Mouse (Mus musculus) lung, postnatal 10 days (tissue): ENCODE data around the gene Ttc3.

Source experiments
- DNase-seq: peaks from one replicate; pipeline ENCODE4 v3.0.0; 2021

The Ttc3 gene

GRCm38 (mm10) chr16:94360578-94361350 is 9.7 kb upstream of the Ttc3 start:
- DNase-seq = no peak

GRCm38 (mm10) chr16:94362174-94362873 is 8.1 kb upstream of the Ttc3 start:
- peak; percentile 59 for DNase-seq

GRCm38 (mm10) chr16:94363814-94364213 is 6.6 kb upstream of the Ttc3 start:
- no peak for DNase-seq

GRCm38 (mm10) chr16:94365435-94365834 is 5.0 kb upstream of the Ttc3 start:
- DNase-seq = no peak

- DNase-seq = no peak
Measured at GRCm38 (mm10) chr16:94369596-94370172, 734 bp upstream of the Ttc3 start.

GRCm38 (mm10) chr16:94370915-94371300 is 490 bp downstream of the Ttc3 start:
- DNase-seq = peak; percentile 84

- DNase-seq = peak; percentile 60
Measured at GRCm38 (mm10) chr16:94371301-94371931, 998 bp downstream of the Ttc3 start, which contains the start of gene Pigp. Gene Pigp (minus strand): TSS chr16:94371842.

GRCm38 (mm10) chr16:94379386-94379785 is 9.0 kb downstream of the Ttc3 start:
- DNase-seq = no peak

GRCm38 (mm10) chr16:94383277-94383676 is 12.9 kb downstream of the Ttc3 start:
- DNase-seq = no peak

GRCm38 (mm10) chr16:94387690-94388089 is 17.3 kb downstream of the Ttc3 start:
- no peak for DNase-seq

- no peak for DNase-seq
Measured at GRCm38 (mm10) chr16:94392299-94392698, 21.9 kb downstream of the Ttc3 start.

GRCm38 (mm10) chr16:94395051-94395450 is 24.6 kb downstream of the Ttc3 start:
- no peak for DNase-seq

GRCm38 (mm10) chr16:94396641-94397040 is 26.2 kb downstream of the Ttc3 start:
- no peak for DNase-seq

GRCm38 (mm10) chr16:94399141-94399540 is 28.7 kb downstream of the Ttc3 start:
- DNase-seq = no peak

GRCm38 (mm10) chr16:94401636-94402035 is 31.2 kb downstream of the Ttc3 start:
- DNase-seq = no peak

GRCm38 (mm10) chr16:94402185-94402584 is 31.8 kb downstream of the Ttc3 start:
- peak; percentile 22 for DNase-seq

- DNase-seq = no peak
Measured at GRCm38 (mm10) chr16:94411287-94411686, 40.9 kb downstream of the Ttc3 start.

GRCm38 (mm10) chr16:94412198-94412597 is 41.8 kb downstream of the Ttc3 start:
- DNase-seq = no peak

- no peak for DNase-seq
Measured at GRCm38 (mm10) chr16:94412760-94413159, 42.3 kb downstream of the Ttc3 start.

GRCm38 (mm10) chr16:94414151-94414550 is 43.7 kb downstream of the Ttc3 start:
- no peak for DNase-seq

GRCm38 (mm10) chr16:94420498-94420897 is 50.1 kb downstream of the Ttc3 start:
- DNase-seq = no peak

- no peak for DNase-seq
Measured at GRCm38 (mm10) chr16:94428948-94429347, 58.5 kb downstream of the Ttc3 start.

GRCm38 (mm10) chr16:94435495-94436234 is 65.2 kb downstream of the Ttc3 start:
- peak; percentile 45 for DNase-seq
